ENCODE assay signal across 25 mouse cellular contexts in the genomic region with DNA sequence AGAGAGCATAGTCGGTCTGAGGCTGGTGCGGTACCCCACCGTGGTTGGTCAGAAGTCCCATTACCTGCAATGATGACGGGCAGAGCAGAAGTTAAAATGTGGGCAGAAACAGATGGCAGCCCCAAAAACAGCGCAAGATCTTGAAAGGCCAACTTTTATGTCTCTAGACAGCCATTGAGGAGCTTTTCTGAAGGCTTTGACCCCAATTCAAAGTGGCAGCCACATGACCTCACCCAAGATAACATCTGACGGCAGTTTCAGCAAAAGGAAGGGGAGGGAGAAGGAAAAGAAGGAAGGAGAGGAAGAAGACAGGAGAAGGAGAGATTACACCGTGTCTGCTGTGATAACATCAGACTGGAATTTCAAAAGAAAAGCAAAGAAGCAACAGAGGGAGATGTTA.
"Had no signal": no experiment of that assay in that cellular context is flagged by ENCODE, and none has a peak within 500 bp of the region (broad histone marks: within the 10 kb centered on the region; RNA-seq: fewer than 3 reads in every experiment).

No protein-coding gene starts in this region.

- H3K9me3 ChIP-seq: heart, embryonic 10.5 days; heart, embryonic 12.5 days; hindbrain, embryonic 10.5 days; hindbrain, embryonic 12.5 days; intestine, embryonic 15.5 days; limb, embryonic 10.5 days; limb, embryonic 12.5 days; liver, embryonic 13.5 days had no signal

- H3K4me2 ChIP-seq: heart, embryonic 12.5 days; hindbrain, embryonic 12.5 days; hindbrain, embryonic 14.5 days; intestine, embryonic 15.5 days; limb, embryonic 12.5 days; liver, embryonic 11.5 days; liver, embryonic 13.5 days had no signal

- ATAC-seq: hindbrain, embryonic 16.5 days; inflammation-experienced regulatory T-cells, adult 6 months; intestine, embryonic 15.5 days; intestine, postnatal 0 days had no signal

- H3K4me1 ChIP-seq: heart, embryonic 10.5 days; heart, embryonic 12.5 days; hindbrain, embryonic 10.5 days; hindbrain, embryonic 12.5 days; intestine, embryonic 15.5 days; limb, embryonic 12.5 days; liver, embryonic 13.5 days had no signal

- H3K36me3 ChIP-seq: heart, embryonic 10.5 days; heart, embryonic 12.5 days; hindbrain, embryonic 12.5 days; intestine, embryonic 15.5 days; limb, embryonic 10.5 days; limb, embryonic 12.5 days; liver, embryonic 13.5 days had no signal

- H3K9ac ChIP-seq: heart, embryonic 12.5 days; hindbrain, embryonic 12.5 days; hindbrain, embryonic 14.5 days; intestine, embryonic 15.5 days; limb, embryonic 12.5 days; liver, embryonic 13.5 days had no signal

- H3K27ac ChIP-seq: gastrocnemius, adult 2 months; heart, embryonic 10.5 days; hindbrain, embryonic 10.5 days; hindbrain, embryonic 12.5 days; hindbrain, embryonic 14.5 days; intestine, embryonic 15.5 days; layer of hippocampus, adult 2 months; limb, embryonic 10.5 days; limb, embryonic 12.5 days; liver, embryonic 13.5 days had no signal

- H3K4me3 ChIP-seq: gastrocnemius, adult 2 months; heart, embryonic 10.5 days; heart, embryonic 12.5 days; hindbrain, embryonic 10.5 days; hindbrain, embryonic 12.5 days; intestine, embryonic 15.5 days; layer of hippocampus, adult 2 months; limb, embryonic 10.5 days; limb, embryonic 12.5 days; liver, embryonic 13.5 days had no signal

- H3K27me3 ChIP-seq: heart, embryonic 12.5 days; hindbrain, embryonic 12.5 days; intestine, embryonic 15.5 days; liver, embryonic 13.5 days had no signal

- DNase-seq: gastrocnemius, adult 2 months; gastrocnemius, postnatal 10 days; gastrocnemius, postnatal 25 days; heart, adult 18-20 months; heart, postnatal 10 days; heart, postnatal 4 days; kidney, adult 18-20 months; kidney, adult 8-10 months; kidney, postnatal 10 days; kidney, postnatal 4 days; liver; liver, embryonic 13.5 days had no signal
